Mouse (Mus musculus): ENCODE results near the gene Chchd6. TPM values are rescaled to one million over a fixed set of nuclear protein-coding genes. Genes with fewer than 3 reads are reported as not detected.
A peak's percentile ranks its signal among the peaks of the same experiment; 100 is the strongest.

Gene Chchd6
- polyA plus RNA-seq, 1 experiment, result 33.6 TPM

GRCm38 (mm10) chr6:89556566-89556965 is 38.9 kb downstream of the Chchd6 start:
- TF ChIP-seq GATA1 (IDR thresholded peaks at IDR 0.05; ENCODE audit: low read length), result no peak

GRCm38 (mm10) chr6:89555971-89556370 is 39.5 kb downstream of the Chchd6 start:
- TF ChIP-seq GATA1 (IDR thresholded peaks at IDR 0.05; ENCODE audit: low read length), result no peak

- no peak for TF ChIP-seq GATA1 (IDR thresholded peaks at IDR 0.05; ENCODE audit: low read length)
These were observed 41.4 kb downstream of the Chchd6 start for GRCm38 (mm10) chr6:89554029-89554428.

- no peak for TF ChIP-seq GATA1 (IDR thresholded peaks at IDR 0.05; ENCODE audit: low read length)
These were observed 42.3 kb downstream of the Chchd6 start for GRCm38 (mm10) chr6:89553012-89553704.

- no peak for TF ChIP-seq GATA1 (IDR thresholded peaks at IDR 0.05; ENCODE audit: low read length)
These were observed 43.0 kb downstream of the Chchd6 start for GRCm38 (mm10) chr6:89552321-89553011.

GRCm38 (mm10) chr6:89549157-89549556 is 46.3 kb downstream of the Chchd6 start:
- TF ChIP-seq GATA1 (IDR thresholded peaks at IDR 0.05; ENCODE audit: low read length), result no peak

- no peak for TF ChIP-seq GATA1 (IDR thresholded peaks at IDR 0.05; ENCODE audit: low read length)
These were observed 47.5 kb downstream of the Chchd6 start for GRCm38 (mm10) chr6:89547951-89548350.

- peak; percentile 58 for TF ChIP-seq GATA1 (IDR thresholded peaks at IDR 0.05; ENCODE audit: low read length)
These were observed 57.2 kb downstream of the Chchd6 start for GRCm38 (mm10) chr6:89538102-89538751.

- no peak for TF ChIP-seq GATA1 (IDR thresholded peaks at IDR 0.05; ENCODE audit: low read length)
These were observed 59.7 kb downstream of the Chchd6 start for GRCm38 (mm10) chr6:89535626-89536225.

- TF ChIP-seq GATA1 (IDR thresholded peaks at IDR 0.05; ENCODE audit: low read length), result no peak
These were observed 70.7 kb downstream of the Chchd6 start for GRCm38 (mm10) chr6:89524766-89525165.

GRCm38 (mm10) chr6:89510154-89510553 is 85.3 kb downstream of the Chchd6 start:
- no peak for TF ChIP-seq GATA1 (IDR thresholded peaks at IDR 0.05; ENCODE audit: low read length)

- no peak for TF ChIP-seq GATA1 (IDR thresholded peaks at IDR 0.05; ENCODE audit: low read length)
These were observed 86.7 kb downstream of the Chchd6 start for GRCm38 (mm10) chr6:89508725-89509124.

- TF ChIP-seq GATA1 (IDR thresholded peaks at IDR 0.05; ENCODE audit: low read length), result no peak
These were observed 87.2 kb downstream of the Chchd6 start for GRCm38 (mm10) chr6:89508263-89508662.

GRCm38 (mm10) chr6:89499961-89500360 is 95.5 kb downstream of the Chchd6 start:
- no peak for TF ChIP-seq GATA1 (IDR thresholded peaks at IDR 0.05; ENCODE audit: low read length)

- TF ChIP-seq GATA1 (IDR thresholded peaks at IDR 0.05; ENCODE audit: low read length), result no peak
These were observed 96.5 kb downstream of the Chchd6 start for GRCm38 (mm10) chr6:89498764-89499516.
